Comparison of ENCODE assay signal across 8 mouse cellular contexts in the genomic region with DNA sequence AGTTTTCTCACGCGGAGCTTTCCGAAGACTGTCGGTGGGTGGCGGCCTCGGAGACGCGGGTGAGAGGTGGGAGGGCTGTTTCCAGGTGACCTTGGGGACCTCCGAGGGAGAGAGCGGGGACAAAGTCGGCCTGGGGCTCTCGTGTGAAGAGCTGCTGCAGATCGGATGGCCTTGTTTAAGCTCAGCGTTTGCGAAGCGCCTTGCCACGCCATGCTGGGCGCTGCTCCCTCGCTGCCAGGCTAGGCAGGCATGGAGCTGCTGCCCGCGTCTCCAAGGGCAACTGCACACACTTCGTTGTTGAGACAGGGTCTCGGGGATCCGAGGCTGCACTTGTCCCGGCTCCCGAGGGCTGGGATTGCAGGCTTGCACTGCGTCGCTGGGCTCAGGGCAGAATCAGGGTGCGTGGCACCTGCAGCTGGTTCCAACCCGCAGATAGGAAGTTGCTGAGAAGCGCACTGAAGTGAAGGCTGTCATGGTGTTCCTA. TPM values are rescaled to one million over a fixed set of nuclear protein-coding genes. Genes with fewer than 3 reads are reported as not detected.
DNase-seq lines count a peak whose midpoint lies in the region; ATAC-seq and TF ChIP-seq lines count a peak whose summit lies in the region.

A gene (minus strand): TSS at position 434 of the 484 bp plus-strand sequence.

- peak within 1 kb of the TSS; percentile 73; the same call in 1 of the 2 replicates for H3K27ac ChIP-seq in lung, embryonic 14.5 days (ENCODE audit: low read depth)
- peak within 1 kb of the TSS; percentile 76 for H3K27ac ChIP-seq in bone marrow macrophage, adult 2 months (ENCODE audit: insufficient read depth, low read depth, low read length)
- peak within 1 kb of the TSS; percentile 82 for H3K27ac ChIP-seq in intestine, embryonic 16.5 days (ENCODE audit: low read length)
- H3K27ac ChIP-seq in midbrain, embryonic 11.5 days (ENCODE audit: low read depth, low read length), result peak within 1 kb of the TSS; percentile 78

- no peak for TF ChIP-seq CTCF in lung, embryonic 14.5 days (IDR thresholded peaks at IDR 0.05; ENCODE audit: low read depth)
- no peak for TF ChIP-seq CTCF in bone marrow macrophage, adult 2 months (IDR thresholded peaks at IDR 0.05; ENCODE audit: low read depth, low read length)

- H3K4me1 ChIP-seq in lung, embryonic 14.5 days (ENCODE audit: insufficient read depth), result 0 out of 2 replicates have a peak, but pooled peaks cover 3% of the 10 kb centered on the region
- H3K4me1 ChIP-seq in bone marrow macrophage, adult 2 months (ENCODE audit: control insufficient read depth, insufficient read depth, low read length), result peaks cover 10% of the 10 kb centered on the region
- peaks cover 10% of the 10 kb centered on the region; the same call in 1 of the 2 replicates for H3K4me1 ChIP-seq in intestine, embryonic 16.5 days (ENCODE audit: control insufficient read depth, insufficient read depth, low read length)
- H3K4me1 ChIP-seq in midbrain, embryonic 11.5 days (ENCODE audit: control insufficient read depth, insufficient read depth, low read length), result peaks cover 20% of the 10 kb centered on the region

- peak within 1 kb of the TSS; percentile 86 for H3K4me2 ChIP-seq in lung, embryonic 14.5 days
- H3K4me2 ChIP-seq in intestine, embryonic 16.5 days (ENCODE audit: low read depth, low read length), result peak within 1 kb of the TSS; percentile 61
- H3K4me2 ChIP-seq in midbrain, embryonic 11.5 days, result peak within 1 kb of the TSS; percentile 80

- ATAC-seq in lung, embryonic 14.5 days (ENCODE audit: insufficient read depth), result peak; percentile 48
- peak; percentile 56 for ATAC-seq in intestine, embryonic 16.5 days
- peak; percentile 76 for ATAC-seq in midbrain, embryonic 11.5 days (ENCODE audit: low FRiP score)

- no peak for DNase-seq in lung, embryonic 14.5 days
- DNase-seq in lung, postnatal 10 days, result no peak
- peak; percentile 11 for DNase-seq in gastrocnemius, postnatal 25 days
- no peak for DNase-seq in midbrain, embryonic 11.5 days (ENCODE audit: low spot score, missing footprints)
- no peak for DNase-seq in adipocyte (ENCODE audit: low spot score)
- DNase-seq in B cell, adult 2 months, result no peak

- TF ChIP-seq POLR2A in bone marrow macrophage, adult 2 months (IDR thresholded peaks at IDR 0.05; ENCODE audit: borderline replicate concordance, low read depth, low read length), result no peak

- peak within 1 kb of the TSS; percentile 87 for H3K4me3 ChIP-seq in lung, embryonic 14.5 days (ENCODE audit: low read depth, low read length)
- peak within 1 kb of the TSS; percentile 97 for H3K4me3 ChIP-seq in bone marrow macrophage, adult 2 months (ENCODE audit: insufficient read depth, low read length)
- H3K4me3 ChIP-seq in intestine, embryonic 16.5 days (ENCODE audit: low read length), result peak within 1 kb of the TSS; percentile 89
- peak within 1 kb of the TSS; percentile 89 for H3K4me3 ChIP-seq in midbrain, embryonic 11.5 days (ENCODE audit: low read depth, low read length)

- H3K9ac ChIP-seq in lung, embryonic 14.5 days, result peak within 1 kb of the TSS; percentile 86
- H3K9ac ChIP-seq in intestine, embryonic 16.5 days (ENCODE audit: low read depth, low read length), result peak within 1 kb of the TSS; percentile 91
- H3K9ac ChIP-seq in midbrain, embryonic 11.5 days (ENCODE audit: low read length), result peak within 1 kb of the TSS; percentile 83

- H3K27me3 ChIP-seq in lung, embryonic 14.5 days (ENCODE audit: insufficient read depth, low read length), result no peaks in the 10 kb centered on the region
- H3K27me3 ChIP-seq in intestine, embryonic 16.5 days (replicated peaks; ENCODE audit: control insufficient read depth, insufficient read depth, low read length), result no peaks in the 10 kb centered on the region
- H3K27me3 ChIP-seq in midbrain, embryonic 11.5 days (ENCODE audit: control insufficient read depth, insufficient read depth, low read length), result no peaks in the 10 kb centered on the region

- WGBS in lung, embryonic 14.5 days, result under 1% methylated on average over 31 of the region's 31 CpGs
- WGBS in intestine, embryonic 16.5 days, result under 1% methylated on average over 31 of the region's 31 CpGs
- under 1% methylated on average over 31 of the region's 31 CpGs for WGBS in midbrain, embryonic 11.5 days

- H3K36me3 ChIP-seq in lung, embryonic 14.5 days (ENCODE audit: insufficient read depth), result peaks cover 27% of the 10 kb centered on the region
- H3K36me3 ChIP-seq in intestine, embryonic 16.5 days (ENCODE audit: control insufficient read depth, insufficient read depth, low read length), result no peaks in the 10 kb centered on the region
- peaks cover 7% of the 10 kb centered on the region; the same call in 1 of the 2 replicates for H3K36me3 ChIP-seq in midbrain, embryonic 11.5 days (ENCODE audit: control insufficient read depth, insufficient read depth, low read length)

- H3K9me3 ChIP-seq in lung, embryonic 14.5 days (ENCODE audit: low read depth, low read length), result no peaks in the 10 kb centered on the region
- no peaks in the 10 kb centered on the region for H3K9me3 ChIP-seq in intestine, embryonic 16.5 days (ENCODE audit: control insufficient read depth, low read length)
- no peaks in the 10 kb centered on the region for H3K9me3 ChIP-seq in midbrain, embryonic 11.5 days (ENCODE audit: control insufficient read depth, low read length)

RNA-seq across cellular contexts. Expression of the gene that starts here (rescaled TPM):
- polyA plus RNA-seq in lung, embryonic 14.5 days (2014; fragmentation: Nextera tagmentation; extraction: Ambion mirVana), result 35.8 and 38.1 TPM in 2 replicates
- 13.2 and 19.3 TPM in 2 replicates for polyA plus RNA-seq in bone marrow macrophage, adult 2 months (2012; ENCODE audit: insufficient read depth, insufficient read length, missing spikeins)
- total RNA-seq in gastrocnemius, postnatal 25 days (2021), result 10 to 100 TPM; 30.5 to 33.2 TPM
- polyA plus RNA-seq in intestine, embryonic 16.5 days (2015; fragmentation: Nextera tagmentation; extraction: Ambion mirVana), result 36.1 and 39.4 TPM in 2 replicates
- 46.7 and 50.0 TPM in 2 replicates for polyA plus RNA-seq in midbrain, embryonic 11.5 days (2014; fragmentation: Nextera tagmentation; extraction: Ambion mirVana)
